Mouse (Mus musculus) CH12.LX (cell line): ENCODE data around the gene Cog3. TPM values are rescaled to one million over a fixed set of nuclear protein-coding genes. Genes with fewer than 3 reads are reported as not detected.

Experiments used
- DNase-seq: peaks from one replicate; pipeline ENCODE4 v3.0.0-alpha.2; 2013; ENCODE audit errors: extremely low read depth
- H3K27ac ChIP-seq: 2 replicates; pipeline ENCODE4 v1.5.1; 2012; ENCODE audit warnings: low read depth, mild to moderate bottlenecking, control low read depth, moderate library complexity; ENCODE audit not compliant: insufficient read depth
- H3K27me3 ChIP-seq: replicated peaks from 2 replicates; pipeline ENCODE3; 2012; ENCODE audit warnings: inconsistent platforms
- H3K36me3 ChIP-seq, 2 experiments: replicated peaks in 1 of 2; 2 replicates each; pipeline versions ENCODE3 to v1.6.1; 2012; ENCODE audit warnings: inconsistent platforms in 1 of 2, low read length in 1 of 2, mild to moderate bottlenecking in 1 of 2, mixed read lengths in 1 of 2, moderate library complexity in 1 of 2; ENCODE audit not compliant: control insufficient read depth in 1 of 2, insufficient read depth in 1 of 2
- H3K4me1 ChIP-seq, 2 experiments: 2 replicates each; pipeline ENCODE4 v1.6.1; 2012; ENCODE audit warnings: inconsistent platforms in 1 of 2, moderate library complexity in 1 of 2; ENCODE audit not compliant: insufficient read depth in 2 of 2, control insufficient read depth in 1 of 2
- H3K4me2 ChIP-seq: 2 replicates; pipeline ENCODE4 v1.6.1; 2012; ENCODE audit warnings: low read depth, mild to moderate bottlenecking, control low read depth; ENCODE audit not compliant: poor library complexity, insufficient read depth, severe bottlenecking
- H3K4me3 ChIP-seq, 3 experiments: fragments of 150-350 bp in 1 of 3; sonication (generic) in 1 of 3; replicated peaks in 1 of 3; 2 replicates each; pipeline versions ENCODE3 to v1.5.1; 2011 to 2012; ENCODE audit warnings: low read depth in 2 of 3, low read length in 2 of 3, mild to moderate bottlenecking in 2 of 3, moderate library complexity in 2 of 3, control low read depth in 1 of 3, improper control_type of control experiment in 1 of 3, inconsistent platforms in 1 of 3, mixed read lengths in 1 of 3; ENCODE audit not compliant: poor library complexity in 1 of 3
- H3K79me2 ChIP-seq: replicated peaks from 2 replicates; pipeline ENCODE4 v1.6.1; 2012; ENCODE audit warnings: mild to moderate bottlenecking, moderate library complexity; ENCODE audit not compliant: control insufficient read depth, poor library complexity, insufficient read depth, severe bottlenecking; ENCODE audit errors: extremely low read depth
- H3K9ac ChIP-seq: 2 replicates; pipeline ENCODE4 v1.6.1; 2012; ENCODE audit warnings: low read depth, mild to moderate bottlenecking, control low read depth, moderate library complexity; ENCODE audit not compliant: insufficient read depth
- H3K9me3 ChIP-seq: replicated peaks from 2 replicates; pipeline ENCODE3; 2012; ENCODE audit warnings: low read length, inconsistent platforms, mixed read lengths
- CHD1 ChIP-seq: IDR thresholded peaks from 2 replicates; pipeline ENCODE4 v1.6.1; 2012; ENCODE audit warnings: low read depth, low read length, improper control_type of control experiment, inconsistent platforms
- CTCF ChIP-seq, 2 experiments: IDR thresholded peaks in 1 of 2; conservative IDR thresholded peaks in 1 of 2; 2 replicates each; pipeline ENCODE4 v1.5.1; 2011 to 2012; ENCODE audit warnings: low read depth in 2 of 2, low read length in 2 of 2, improper control_type of control experiment in 1 of 2, inconsistent platforms in 1 of 2, mild to moderate bottlenecking in 1 of 2, moderate library complexity in 1 of 2
- E2F4 ChIP-seq: IDR thresholded peaks from 2 replicates; pipeline ENCODE4 v1.6.1; 2011; ENCODE audit warnings: low read depth, low read length, improper control_type of control experiment; ENCODE audit not compliant: insufficient replicate concordance
- GABPA ChIP-seq: IDR thresholded peaks from 2 replicates; pipeline ENCODE4 v1.6.1; 2012; ENCODE audit warnings: low read depth, low read length, improper control_type of control experiment, inconsistent platforms; ENCODE audit not compliant: insufficient replicate concordance
- HCFC1 ChIP-seq: IDR thresholded peaks from 2 replicates; pipeline ENCODE4 v1.6.1; 2012; ENCODE audit warnings: low read depth, mild to moderate bottlenecking, inconsistent platforms, low read length, improper control_type of control experiment
- KAT2A ChIP-seq: IDR thresholded peaks from 2 replicates; pipeline ENCODE4 v1.6.1; 2012; ENCODE audit warnings: low read length, improper control_type of control experiment, inconsistent platforms; ENCODE audit not compliant: insufficient replicate concordance
- MAFK ChIP-seq: IDR thresholded peaks from 2 replicates; pipeline ENCODE4 v1.6.1; 2011; ENCODE audit warnings: low read length, improper control_type of control experiment; ENCODE audit not compliant: insufficient replicate concordance
- MAX ChIP-seq: IDR thresholded peaks from 2 replicates; pipeline ENCODE4 v1.6.1; 2011; ENCODE audit warnings: low read length, improper control_type of control experiment
- MAZ ChIP-seq: IDR thresholded peaks from 2 replicates; pipeline ENCODE4 v1.6.1; 2012; ENCODE audit warnings: low read depth, mild to moderate bottlenecking, inconsistent platforms, low read length, improper control_type of control experiment, moderate library complexity
- MXI1 ChIP-seq: IDR thresholded peaks from 2 replicates; pipeline ENCODE4 v1.6.1; 2011; ENCODE audit warnings: mild to moderate bottlenecking, low read depth, low read length, improper control_type of control experiment
- NRF1 ChIP-seq: IDR thresholded peaks from 2 replicates; pipeline ENCODE4 v1.6.1; 2014; ENCODE audit warnings: low read depth, mild to moderate bottlenecking, inconsistent platforms, low read length, improper control_type of control experiment, moderate library complexity
- RAD21 ChIP-seq: IDR thresholded peaks from 2 replicates; pipeline ENCODE4 v1.6.1; 2011; ENCODE audit warnings: low read depth, mild to moderate bottlenecking, low read length, improper control_type of control experiment, moderate library complexity
- SMC3 ChIP-seq: IDR thresholded peaks from 2 replicates; pipeline ENCODE4 v1.6.1; 2011; ENCODE audit warnings: low read depth, low read length, improper control_type of control experiment
- TCF12 ChIP-seq: IDR thresholded peaks from 2 replicates; pipeline ENCODE4 v1.6.1; 2014; ENCODE audit warnings: low read depth, mild to moderate bottlenecking, inconsistent platforms, low read length, improper control_type of control experiment
- USF1 ChIP-seq: IDR thresholded peaks from 2 replicates; pipeline ENCODE4 v1.6.1; 2014; ENCODE audit warnings: low read depth, mild to moderate bottlenecking, inconsistent platforms, low read length, improper control_type of control experiment
- USF2 ChIP-seq: conservative IDR thresholded peaks from 2 replicates; pipeline ENCODE4 v1.6.1; 2011; ENCODE audit warnings: low read depth, low read length, improper control_type of control experiment
- ZKSCAN1 ChIP-seq: IDR thresholded peaks from 2 replicates; pipeline ENCODE4 v1.6.1; 2012; ENCODE audit warnings: low read depth, inconsistent platforms, low read length, improper control_type of control experiment, borderline replicate concordance
- dilution Hi-C: fragments of 300-500 bp; cut with MboI; formaldehyde crosslinking; loops from 2 replicates; pipeline ENCODE4 v1.14.3; 2020; ENCODE audit warnings: low sequenced_read_pairs; ENCODE audit not compliant: extremely low pct_unique_long_range_greater_than_20kb, extremely low pct_ligation_motif_present
- in situ Hi-C: fragments of 300-500 bp; cut with MboI; formaldehyde crosslinking; loops from 3 replicates; pipeline ENCODE4 v1.14.3; 2019; ENCODE audit warnings: low sequenced_read_pairs, low pct_ligation_motif_present, low pct_unique_long_range_greater_than_20kb, mixed read lengths
- polyA plus RNA-seq: library from polyadenylated mRNA; unstranded; fragments of >175 nt; gene quantifications from 2 replicates; pipeline ENCODE4 v1.2.1, GENCODE M21; 2012; ENCODE audit warnings: low read depth; ENCODE audit not compliant: insufficient read length
- total RNA-seq, 2 experiments: library from RNA; depleted of rRNA; stranded (reverse); fragments of 300-350 nt in 1 of 2; fragments of >200 nt in 1 of 2; gene quantifications; 2 replicates each; pipeline ENCODE4 v1.2.3; 2012 to 2014

Gene Cog3
- total and polyA plus RNA-seq, 3 experiments, result 13.6 to 21.0 (median 15.3) TPM

DNA sequence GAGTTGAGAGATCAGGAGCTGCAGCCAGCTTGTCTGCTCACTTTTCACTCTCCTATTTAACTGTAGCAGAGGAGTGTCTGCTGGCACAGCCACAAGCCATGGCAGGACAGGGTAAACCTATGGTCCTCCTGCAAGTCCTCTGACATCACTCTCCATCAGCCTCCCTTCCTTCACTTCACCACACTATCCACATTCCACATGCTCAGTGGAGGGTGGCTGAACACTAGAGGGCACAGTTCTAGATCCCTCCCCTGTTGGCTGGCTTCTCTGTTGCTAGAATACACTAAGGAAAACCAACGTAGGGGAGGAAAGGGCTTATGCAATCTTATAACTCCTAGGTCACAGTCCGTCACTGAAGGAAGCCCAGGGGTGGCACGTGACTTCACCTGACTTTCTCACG is 27.3 kb downstream of the Cog3 start:
- Histone ChIP-seq H3K4me2 (no peak overlapping the region), H3K9me3 (no peaks in the 10 kb centered on the region)
- DNase-seq, result no peak
- TF ChIP-seq MAZ (no peak), CTCF (conservative IDR thresholded peaks at IDR 0.05 in 1 of 2, IDR thresholded peaks at IDR 0.05 in 1 of 2; ENCODE audit: low read depth in 2 of 2, low read length in 2 of 2) (peak in 1 of 2 experiments; percentile 40; a peak in 2 of 4 replicates)
- TF ChIP-seq, all 38 proteins: peak for 1
- Histone ChIP-seq H3K36me3 (peaks cover 52 to 89% of the 10 kb centered on the region in 2 experiments), H3K79me2 (no peaks in the 10 kb centered on the region), H3K9ac (no peak overlapping the region), H3K27ac (no peak overlapping the region), H3K27me3 (no peaks in the 10 kb centered on the region), H3K4me1 (no peaks in the 10 kb centered on the region), H3K4me3 (no peak overlapping the region)
- in situ Hi-C loops (no loop called here), dilution Hi-C loops (no loop called here)

DNA sequence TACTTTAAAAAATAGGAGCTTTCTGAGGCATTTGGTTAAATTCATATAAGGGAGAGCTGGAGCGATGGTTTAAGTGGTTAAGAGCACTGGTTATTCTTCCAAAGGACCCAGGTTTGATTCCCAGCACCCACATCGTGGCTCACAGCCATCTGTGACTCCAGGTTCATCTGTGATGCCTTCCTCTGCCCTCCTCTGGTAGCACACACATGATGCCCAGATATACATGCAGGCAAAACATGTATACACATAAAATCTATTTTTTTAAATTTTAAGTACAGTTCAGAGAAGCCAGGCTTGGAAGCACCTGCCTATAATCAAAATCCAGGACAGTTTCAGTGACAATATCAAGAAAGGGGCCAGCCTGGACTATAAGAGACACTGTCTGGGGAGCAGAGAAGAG is 31.5 kb downstream of the Cog3 start:
- in situ Hi-C loops, result loop anchor here (25.0 kb wide), 1 partner anchor 661 kb away; no protein-coding TSS in a partner anchor
- H3K36me3 ChIP-seq, result peaks cover 62 to 90% of the 10 kb centered on the region in 2 experiments
- dilution Hi-C loops, result no loop called here

DNA sequence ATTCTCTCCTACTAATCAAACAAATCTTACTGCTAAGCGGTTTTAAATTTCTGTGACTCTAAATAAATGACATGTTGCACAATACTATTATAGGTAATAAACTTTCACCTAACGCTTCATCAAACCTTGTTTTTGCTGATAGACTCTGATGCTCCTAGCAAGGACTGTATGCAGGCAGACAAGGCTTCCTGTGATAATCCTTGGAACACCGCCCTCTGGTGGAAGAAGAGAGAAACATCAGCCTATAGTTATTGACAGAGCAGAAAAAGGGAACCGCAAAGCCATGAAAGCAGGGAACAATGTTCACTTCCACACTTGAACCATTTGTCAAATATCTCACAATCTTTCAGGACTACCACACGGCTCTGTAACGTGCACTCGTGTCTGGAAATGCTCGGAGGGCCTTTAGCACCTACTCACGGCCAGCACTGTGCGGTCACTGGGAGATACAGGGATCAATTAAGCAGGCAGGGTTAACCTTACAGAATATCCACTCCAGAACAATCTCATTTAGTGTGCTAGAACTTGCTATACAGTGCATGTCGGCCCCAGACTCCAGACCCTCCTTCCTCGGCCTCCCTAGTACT is 32.2 kb downstream of the Cog3 start:
- Histone ChIP-seq H3K9me3 (no peaks in the 10 kb centered on the region), H3K27ac (no peak overlapping the region), H3K36me3 (peaks cover 59 to 90% of the 10 kb centered on the region in 2 experiments), H3K27me3 (no peaks in the 10 kb centered on the region), H3K79me2 (no peaks in the 10 kb centered on the region), H3K4me1 (no peaks in the 10 kb centered on the region), H3K4me2 (no peak overlapping the region), H3K4me3 (no peak overlapping the region), H3K9ac (no peak overlapping the region)
- dilution Hi-C loops (no loop called here), in situ Hi-C loops (loop anchor here (25.0 kb wide), 1 partner anchor 660 kb away; no protein-coding TSS in a partner anchor)
- TF ChIP-seq NRF1 (no peak), RAD21 (peak; percentile 37), USF2 (no peak), SMC3 (peak; percentile 66), CTCF (conservative IDR thresholded peaks at IDR 0.05 in 1 of 2, IDR thresholded peaks at IDR 0.05 in 1 of 2; ENCODE audit: low read depth in 2 of 2, low read length in 2 of 2) (peak; percentile 81 to 97), MAX (no peak)
- peak; percentile 79 for DNase-seq

More for the DNA sequence above, 31.5 kb downstream of the Cog3 start:
- Histone ChIP-seq H3K9ac (no peak overlapping the region), H3K4me2 (no peak overlapping the region), H3K27ac (no peak overlapping the region)
- no peak for TF ChIP-seq CHD1
- no peak for TF ChIP-seq NRF1
- TF ChIP-seq USF2, result no peak
- no peak for TF ChIP-seq MAFK
- TF ChIP-seq HCFC1, result no peak
- TF ChIP-seq USF1, result no peak
- no peak for TF ChIP-seq ZKSCAN1
- no peak for TF ChIP-seq KAT2A
- no peak for TF ChIP-seq GABPA
- no peak for TF ChIP-seq MXI1
- TF ChIP-seq TCF12, result no peak
- TF ChIP-seq E2F4, result no peak
- TF ChIP-seq, all 38 proteins: peak for 0
- Histone ChIP-seq H3K9me3 (no peaks in the 10 kb centered on the region), H3K4me1 (no peaks in the 10 kb centered on the region), H3K79me2 (no peaks in the 10 kb centered on the region), H3K27me3 (no peaks in the 10 kb centered on the region), H3K4me3 (no peak overlapping the region)
- no peak for DNase-seq
